Mouse (Mus musculus) left cerebral cortex, adult 2 months (tissue): ENCODE results near the gene Dnah2. TPM values are rescaled to one million over a fixed set of nuclear protein-coding genes. Genes with fewer than 3 reads are reported as not detected.

Experiments used
- DNase-seq, 2 experiments: peaks; one replicate each; pipeline ENCODE4 v3.0.0; 2021 to 2022; ENCODE audit warnings: low spot score in 2 of 2, mixed read lengths in 1 of 2; ENCODE audit errors: extremely low spot score in 1 of 2
- H3K27ac ChIP-seq: fragments of 200-600 bp; 2 replicates; pipeline ENCODE4 v1.8.1; 2022
- H3K4me3 ChIP-seq: fragments of 200-600 bp; 2 replicates; pipeline ENCODE4 v1.8.1; 2022
- CTCF ChIP-seq: fragments of 200-600 bp; IDR thresholded peaks from 2 replicates; pipeline ENCODE4 v1.8.1; 2022; ENCODE audit warnings: antibody characterized with exemption, mild to moderate bottlenecking, moderate library complexity
- intact Hi-C: fragments of 180-260 bp; cut with DNase I; formaldehyde crosslinking; loops from one replicate; pipeline ENCODE4 v1.15.1; 2025
- long read RNA-seq, 2 experiments: library from polyadenylated mRNA; stranded (forward); transcript quantifications; one replicate each; pipeline ENCODE4 v2.0.0; 2021; ENCODE audit warnings: borderline mapping rate in 2 of 2
- total RNA-seq, 2 experiments: library from RNA; stranded (reverse); gene quantifications; 2 replicates each; pipeline ENCODE4 v1.2.3; 2021

Gene Dnah2
- 1 to 10 TPM; 2.7 to 3.7 TPM for total RNA-seq
- long read RNA-seq, experiment 1, result 0 reads
- long read RNA-seq, experiment 2, partial matches to known transcripts, result 0 of 1 reads
- long read RNA-seq, experiment 2, other reads (novel, unspliced or antisense), result 1 of 1 reads

- Histone ChIP-seq H3K4me3 (no peak within 1 kb of the TSS), H3K27ac (no peak within 1 kb of the TSS)
- no peak for TF ChIP-seq CTCF
- DNase-seq, result no peak
- intact Hi-C loops, result no loop called here
Measured at GRCm38 (mm10) chr11:69549060-69549656, at the start of gene Dnah2. Gene Dnah2 (minus strand): TSS chr11:69549110.

DNA sequence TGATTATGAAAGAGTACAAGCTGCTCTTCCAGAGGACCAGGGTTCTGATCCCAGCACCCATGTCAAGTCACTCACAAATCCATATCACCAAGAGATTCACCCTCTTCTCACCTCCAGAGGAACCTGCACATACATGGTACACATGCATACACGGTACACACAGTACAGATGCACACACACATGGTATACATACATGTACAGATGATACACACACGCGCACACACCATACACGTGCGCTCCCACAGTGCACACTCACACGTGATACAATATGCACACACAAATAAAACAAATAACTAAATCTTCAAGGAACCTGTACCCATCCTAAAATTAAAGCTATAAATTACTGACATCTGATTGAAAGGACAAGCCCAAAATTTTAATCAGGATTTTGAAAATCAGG, 45.9 kb upstream of the Dnah2 start:
- Histone ChIP-seq H3K4me3 (no peak overlapping the region), H3K27ac (no peak overlapping the region)
- intact Hi-C loops, result no loop called here
- DNase-seq, result no peak
- no peak for TF ChIP-seq CTCF

DNA sequence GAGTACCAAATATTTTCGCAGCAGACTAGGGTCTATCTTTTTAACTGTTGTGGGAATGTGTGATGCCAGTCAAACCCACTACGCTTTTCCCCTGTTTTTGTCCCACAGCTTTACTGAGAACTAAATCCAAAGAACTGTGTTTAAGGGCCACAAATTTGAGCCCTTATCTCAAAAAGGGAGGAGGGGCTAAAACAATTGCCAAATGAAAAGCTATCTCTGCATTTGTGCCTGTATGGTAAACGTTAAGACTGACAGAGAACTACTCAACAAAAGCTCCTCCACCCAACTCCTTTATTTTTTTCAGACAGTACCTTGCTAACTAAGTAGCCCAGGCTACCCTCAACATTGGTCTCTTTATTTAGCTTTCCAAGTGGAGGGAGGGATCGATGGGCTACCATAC, 43.9 kb upstream of the Dnah2 start:
- peak overlapping the region; percentile 47; the same call in 1 of the 2 replicates for H3K27ac ChIP-seq
- intact Hi-C loops, result no loop called here

DNA sequence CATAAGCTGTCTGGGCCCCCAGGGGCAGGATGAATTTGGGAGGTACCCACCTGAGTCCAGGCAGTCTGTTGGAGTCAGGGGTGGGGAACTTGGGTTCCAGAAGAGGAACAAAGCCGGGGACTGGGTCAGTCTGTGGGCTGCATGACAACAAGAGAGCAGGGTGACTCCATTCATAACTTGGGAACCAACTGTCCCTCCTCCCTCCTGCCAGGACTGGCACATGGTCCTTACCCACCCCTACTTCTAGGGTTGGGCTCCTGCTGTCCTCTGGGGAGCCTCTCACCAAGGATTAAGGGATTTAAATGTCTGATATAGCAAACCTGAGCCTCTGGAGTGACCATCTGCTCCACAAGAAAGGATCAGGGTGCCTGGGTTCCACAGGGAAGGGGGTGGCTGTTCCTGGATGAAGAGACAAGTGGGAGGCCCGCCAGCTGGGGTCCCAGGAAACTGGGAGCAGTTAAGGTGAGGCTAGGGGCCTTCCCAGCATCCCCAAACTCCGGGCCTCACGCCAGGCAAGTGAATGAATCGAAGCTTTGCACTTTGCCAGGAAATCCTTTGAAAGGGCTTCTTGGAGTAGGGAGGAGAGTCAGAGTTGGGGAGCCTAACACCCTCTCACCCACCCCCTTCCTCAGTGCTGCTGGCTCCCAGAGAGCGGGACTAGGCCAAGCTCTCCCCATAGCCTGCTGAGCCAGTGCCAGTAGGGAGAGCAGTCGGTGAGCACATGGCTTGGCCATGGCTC, 43.2 kb upstream of the Dnah2 start:
- no peak overlapping the region for H3K4me3 ChIP-seq
- TF ChIP-seq CTCF, result no peak
- intact Hi-C loops, result no loop called here
- H3K27ac ChIP-seq, result peak overlapping the region; percentile 13
- peak; percentile 45 to 71 for DNase-seq

More for the DNA sequence above, 43.9 kb upstream of the Dnah2 start:
- TF ChIP-seq CTCF, result no peak
- DNase-seq, result no peak
- no peak overlapping the region for H3K4me3 ChIP-seq

- Histone ChIP-seq H3K27ac (peak overlapping the region; percentile 13; the same call in 1 of the 2 replicates), H3K4me3 (no peak overlapping the region)
- intact Hi-C loops, result no loop called here
- DNase-seq, result no peak
- no peak for TF ChIP-seq CTCF
Measured at GRCm38 (mm10) chr11:69591424-69591823, 42.5 kb upstream of the Dnah2 start.

- H3K27ac ChIP-seq, result no peak overlapping the region
- no peak for DNase-seq
- intact Hi-C loops, result no loop called here
- no peak overlapping the region for H3K4me3 ChIP-seq
- TF ChIP-seq CTCF, result no peak
Measured at GRCm38 (mm10) chr11:69590622-69591021, 41.7 kb upstream of the Dnah2 start.

DNA sequence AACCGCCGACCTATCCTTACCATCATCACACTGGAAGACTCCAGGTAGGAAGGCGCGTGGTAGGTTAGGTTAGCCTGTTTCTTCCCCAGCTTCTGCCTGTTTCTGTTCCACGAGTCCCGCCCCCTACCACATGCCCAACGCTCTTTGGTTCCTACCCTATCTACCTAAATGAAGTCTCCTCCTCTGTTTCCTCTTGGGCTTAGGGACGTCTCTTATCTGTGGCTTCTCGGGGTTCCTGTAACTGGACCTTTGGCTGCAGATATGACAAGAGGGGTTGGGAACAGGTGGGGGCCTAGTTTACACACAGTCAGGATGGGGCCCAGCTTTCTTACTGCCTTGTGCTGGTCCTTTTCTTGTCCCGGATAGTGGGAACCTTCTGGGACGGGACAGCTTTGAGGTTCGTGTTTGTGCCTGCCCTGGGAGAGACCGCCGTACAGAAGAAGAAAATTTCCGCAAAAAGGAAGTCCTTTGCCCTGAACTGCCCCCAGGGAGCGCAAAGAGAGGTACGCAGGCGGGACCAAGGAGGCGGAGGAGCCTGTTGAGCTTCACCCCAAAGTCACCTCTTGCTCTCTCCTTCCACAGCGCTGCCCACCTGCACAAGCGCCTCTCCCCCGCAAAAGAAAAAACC, 40.4 kb upstream of the Dnah2 start:
- DNase-seq, result no peak
- intact Hi-C loops, result no loop called here
- TF ChIP-seq CTCF, result no peak
- H3K4me3 ChIP-seq, result no peak overlapping the region
- no peak overlapping the region for H3K27ac ChIP-seq

DNA sequence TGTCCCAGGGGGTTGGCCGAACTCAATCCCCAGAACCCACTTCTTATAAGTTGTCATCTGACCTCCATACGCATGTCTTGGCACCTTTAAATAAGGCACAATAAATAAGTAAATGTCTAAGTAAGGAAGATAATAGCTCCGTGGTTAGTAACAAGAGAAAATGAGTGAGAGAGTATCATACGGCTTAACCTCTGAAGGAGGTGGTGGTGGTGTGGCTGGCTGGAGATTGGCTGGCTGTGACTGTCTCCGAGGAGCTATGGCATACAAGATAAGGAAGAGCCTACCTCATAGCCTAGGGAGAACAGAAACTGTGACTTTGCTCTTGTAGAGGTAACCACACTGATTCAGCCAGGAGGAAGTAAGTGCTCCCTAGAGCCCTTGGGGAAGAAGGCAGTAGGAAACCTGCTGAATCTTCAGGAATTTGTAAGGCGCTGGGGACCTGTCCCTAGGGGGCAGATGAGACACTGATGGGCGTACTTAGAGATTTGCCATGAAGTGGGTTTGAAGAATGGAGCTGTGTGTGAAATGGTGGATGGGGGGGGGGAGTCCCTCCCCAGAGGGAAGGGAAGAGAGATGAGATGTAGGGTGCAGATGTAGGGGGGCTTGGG, 36.9 kb upstream of the Dnah2 start:
- intact Hi-C loops, result no loop called here
- Histone ChIP-seq H3K27ac (no peak overlapping the region), H3K4me3 (no peak overlapping the region)
- DNase-seq, result no peak
- no peak for TF ChIP-seq CTCF

DNA sequence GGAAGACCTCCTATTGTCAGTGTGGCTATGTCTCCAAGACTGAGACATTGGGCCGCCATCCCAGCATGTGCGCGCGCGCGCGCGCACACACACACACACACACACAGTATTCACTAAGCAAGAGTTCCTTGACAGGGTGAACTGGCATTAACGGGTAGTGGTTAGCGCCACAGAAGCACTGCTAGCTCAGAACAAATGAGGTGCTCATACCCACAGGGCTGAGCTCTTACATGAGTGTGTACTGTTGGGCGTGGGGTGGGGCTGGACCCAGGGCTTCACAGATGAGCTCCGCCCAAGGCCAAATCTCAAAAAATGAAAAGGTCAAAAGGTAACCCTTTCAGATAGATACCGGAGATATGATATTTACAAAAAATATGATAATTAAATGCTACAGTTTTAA, 36.0 kb upstream of the Dnah2 start:
- Histone ChIP-seq H3K27ac (no peak overlapping the region), H3K4me3 (no peak overlapping the region)
- DNase-seq, result no peak
- intact Hi-C loops, result loop anchor here (5.0 kb wide), 1 partner anchor 168 kb away; no protein-coding TSS in a partner anchor
- TF ChIP-seq CTCF, result no peak

DNA sequence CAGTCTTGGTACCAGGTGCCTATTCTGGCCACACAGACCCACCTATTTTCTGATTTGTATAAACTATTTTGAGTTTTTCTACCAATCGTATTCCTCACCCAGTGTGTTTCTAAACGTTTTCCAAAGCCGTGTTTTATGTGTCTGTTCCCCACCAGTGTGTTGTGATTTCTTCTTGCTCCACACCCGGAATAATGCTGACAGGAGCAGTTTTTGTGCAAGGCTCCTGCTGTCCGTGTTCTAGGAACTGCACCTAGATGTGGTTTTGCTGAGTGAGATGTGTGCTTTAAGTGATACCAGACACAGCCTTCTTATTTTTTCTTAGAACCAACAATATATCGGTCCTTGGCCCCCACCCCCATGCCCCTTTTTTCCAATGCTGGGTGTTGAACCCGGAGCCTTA, 35.1 kb upstream of the Dnah2 start:
- no peak for TF ChIP-seq CTCF
- DNase-seq, result no peak
- Histone ChIP-seq H3K4me3 (no peak overlapping the region), H3K27ac (no peak overlapping the region)
- intact Hi-C loops, result loop anchor here (5.0 kb wide), 1 partner anchor 167 kb away; no protein-coding TSS in a partner anchor

DNA sequence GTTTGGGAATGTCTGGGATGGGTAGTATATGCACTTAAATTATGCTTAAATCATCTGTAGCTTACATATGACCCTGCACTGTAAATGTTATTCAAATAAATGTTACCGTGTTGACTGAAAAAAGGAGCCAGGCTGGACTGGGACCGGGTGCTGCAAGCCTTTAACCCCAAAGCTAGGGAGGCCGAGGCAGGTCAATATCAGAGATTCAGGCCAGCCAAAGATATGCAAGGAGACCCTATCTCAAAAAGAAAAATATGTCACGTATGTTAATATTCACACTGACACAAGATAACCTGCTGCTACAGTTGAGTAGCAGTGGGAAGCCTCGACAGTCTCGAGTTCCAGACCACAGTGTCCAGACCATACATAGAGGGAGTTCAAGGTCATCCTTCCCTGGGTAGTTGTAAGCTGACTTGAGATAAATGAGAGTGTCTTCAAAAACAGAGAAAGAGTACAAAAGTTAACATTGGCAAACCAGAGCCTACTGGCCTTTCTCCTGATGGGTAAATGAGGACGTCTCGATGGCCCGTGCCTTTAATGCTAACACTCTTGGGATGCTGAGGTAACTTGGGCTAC, 33.4 kb upstream of the Dnah2 start:
- TF ChIP-seq CTCF, result no peak
- Histone ChIP-seq H3K27ac (no peak overlapping the region; the same call in 1 of the 2 replicates), H3K4me3 (peak overlapping the region; percentile 91)
- intact Hi-C loops, result loop anchor here (5.0 kb wide), 1 partner anchor 165 kb away; no protein-coding TSS in a partner anchor
- DNase-seq, result no peak

GRCm38 (mm10) chr11:69581814-69582213, 32.9 kb upstream of the Dnah2 start:
- intact Hi-C loops, result loop anchor here (1.0 to 5.0 kb wide), 2 partner anchors 23 to 165 kb away; partner anchors contain the start of gene Atp1b2
- Histone ChIP-seq H3K27ac (peak overlapping the region; percentile 97), H3K4me3 (peak overlapping the region; percentile 91)
- no peak for DNase-seq
- no peak for TF ChIP-seq CTCF
